Mouse (Mus musculus) lung, adult 10 weeks (tissue): ENCODE data around the gene Vmn1r113. TPM values are rescaled to one million over a fixed set of nuclear protein-coding genes. Genes with fewer than 3 reads are reported as not detected.

Source experiments
- polyA plus RNA-seq: library from polyadenylated mRNA; stranded (reverse); fragments of 350-450 nt; fragmentation: Illumina TruSeq; extraction: RNeasy Lipid Tissue Mini Kit (QIAGEN cat#74804); gene quantifications from one replicate; pipeline ENCODE4 v1.2.3, GENCODE M21; 2014; ENCODE audit warnings: low read depth, low replicate concordance; ENCODE audit not compliant: insufficient read depth

Vmn1r113 gene
- polyA plus RNA-seq: not detected

DNA sequence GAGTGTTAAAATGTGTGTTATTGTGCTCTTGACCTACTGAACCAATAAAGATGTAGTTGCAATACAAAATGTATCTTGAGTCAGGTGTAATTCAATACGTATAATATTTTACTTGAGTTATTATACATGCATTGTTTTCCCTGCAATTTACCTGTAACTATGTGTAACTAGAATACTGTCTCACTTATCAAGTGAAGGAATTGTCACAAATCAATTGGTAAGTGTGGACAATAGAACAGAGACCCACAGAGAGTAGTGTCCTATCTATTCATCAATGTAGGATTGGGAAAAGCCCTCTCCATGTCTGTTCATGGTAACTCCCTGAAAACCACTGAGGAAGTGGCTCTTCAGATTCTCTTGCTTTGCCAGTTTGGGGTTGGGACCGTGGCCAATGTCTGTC is at the start of gene Vmn1r113:
TSS of gene Vmn1r113 (plus strand) at position 301 of the 400 bp plus-strand sequence.

DNA sequence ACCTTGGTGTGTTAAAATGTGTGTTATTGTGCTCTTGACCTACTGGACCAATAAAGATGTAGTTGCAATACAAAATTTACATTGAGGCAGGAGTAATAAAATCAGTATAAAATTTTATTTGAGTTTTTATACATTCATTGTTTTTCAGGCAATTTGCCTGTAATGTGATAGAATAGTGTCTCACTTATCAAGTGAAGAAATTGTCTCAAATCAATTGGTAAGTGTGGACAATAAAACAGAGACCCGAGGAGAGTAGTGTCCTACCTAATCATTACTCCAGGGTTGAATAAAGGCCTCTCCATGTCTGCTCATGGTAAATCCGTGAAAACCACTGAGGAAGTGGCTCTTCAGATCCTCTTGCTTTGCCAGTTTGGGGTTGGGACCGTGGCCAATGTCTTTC is 16.2 kb upstream of the Vmn1r113 start, which contains the start of gene Vmn1r112:
TSS of gene Vmn1r112 (plus strand) at position 301 of the 400 bp plus-strand sequence.

DNA sequence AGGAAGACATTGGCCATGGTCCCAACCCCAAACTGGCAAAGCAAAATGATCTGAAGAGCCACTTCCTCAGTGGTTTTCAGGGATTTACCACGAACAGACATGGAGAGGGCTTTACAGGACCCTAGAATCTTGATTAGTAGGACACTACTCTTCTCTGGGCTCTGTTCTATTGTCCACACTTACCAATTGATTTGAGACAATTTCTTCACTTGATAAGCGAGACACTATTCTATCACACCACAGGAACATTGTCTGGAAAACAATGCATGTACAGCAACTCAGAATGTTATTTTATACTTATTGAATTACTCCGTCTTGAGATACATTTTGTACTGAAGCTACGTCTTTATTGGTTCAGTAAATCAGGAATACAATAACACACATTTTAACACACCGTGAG is 25.0 kb downstream of the Vmn1r113 start, which contains the start of gene Vmn1r114:
TSS of gene Vmn1r114 (minus strand) at position 101 of the 400 bp plus-strand sequence.

Other genes with a start within 250 kb of the Vmn1r113 start
- not detected for gene Gm5726, start 241.5 kb upstream of the Vmn1r113 start, polyA plus RNA-seq
- not detected for gene Gm4141, start 211.0 kb upstream of the Vmn1r113 start, polyA plus RNA-seq
- gene Gm4513, start 188.3 kb upstream of the Vmn1r113 start, polyA plus RNA-seq: not detected
- not detected for gene Vmn1r107, start 118.4 kb upstream of the Vmn1r113 start, polyA plus RNA-seq
- gene Vmn1r111, start 84.1 kb upstream of the Vmn1r113 start, polyA plus RNA-seq: not detected
- gene Gm10668, start 56.7 kb upstream of the Vmn1r113 start, polyA plus RNA-seq: not detected
- gene Vmn1r112, start 16.1 kb upstream of the Vmn1r113 start, polyA plus RNA-seq: not detected
- gene Vmn1r114, start 24.9 kb downstream of the Vmn1r113 start, polyA plus RNA-seq: not detected
- not detected for gene Vmn1r115, start 57.7 kb downstream of the Vmn1r113 start, polyA plus RNA-seq
- not detected for gene Vmn1r116, start 85.0 kb downstream of the Vmn1r113 start, polyA plus RNA-seq
- not detected for gene Vmn1r117, start 96.8 kb downstream of the Vmn1r113 start, polyA plus RNA-seq
- gene Vmn1r118, start 125.1 kb downstream of the Vmn1r113 start, polyA plus RNA-seq: not detected
- gene Vmn1r119, start 225.2 kb downstream of the Vmn1r113 start, polyA plus RNA-seq: not detected